Mouse (Mus musculus): ENCODE results near the gene Anxa5. TPM values are rescaled to one million over a fixed set of nuclear protein-coding genes. Genes with fewer than 3 reads are reported as not detected.

Anxa5 gene
- polyA plus RNA-seq (2017; shearing (Covaris generic)): 158 TPM

DNA sequence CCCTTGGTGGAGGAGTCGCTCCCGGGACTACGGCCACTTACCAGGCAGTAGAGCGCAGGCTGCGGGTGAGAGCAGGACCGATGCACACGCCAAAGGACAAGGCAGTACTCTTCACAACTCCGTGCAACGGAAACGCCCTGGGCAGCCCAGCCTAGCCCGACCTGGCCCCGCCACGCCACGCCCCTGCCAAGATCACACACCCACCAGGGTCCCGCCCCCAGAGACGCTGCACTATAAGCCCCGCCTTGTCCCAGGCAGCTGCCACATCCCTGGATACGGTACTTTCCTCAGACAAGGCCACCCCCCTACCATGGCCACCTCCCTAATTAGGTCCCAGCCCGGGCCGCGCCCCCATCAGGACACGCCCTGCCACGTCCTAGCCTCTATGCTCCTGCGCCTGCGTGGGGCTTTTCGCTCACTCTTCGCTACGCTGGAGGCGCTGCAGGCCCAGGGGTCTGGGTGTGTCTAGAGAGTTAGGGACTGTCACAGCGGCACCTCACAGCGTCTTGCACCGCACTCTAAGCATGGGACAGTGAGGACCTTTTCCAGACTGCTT, at the start of gene Anxa5, which contains the start of gene 1810062G17Rik:
TSS of gene Anxa5 (minus strand) at position 363 of the 556 bp plus-strand sequence.
TSS of gene 1810062G17Rik (plus strand) at position 406 of the 556 bp plus-strand sequence.

DNA sequence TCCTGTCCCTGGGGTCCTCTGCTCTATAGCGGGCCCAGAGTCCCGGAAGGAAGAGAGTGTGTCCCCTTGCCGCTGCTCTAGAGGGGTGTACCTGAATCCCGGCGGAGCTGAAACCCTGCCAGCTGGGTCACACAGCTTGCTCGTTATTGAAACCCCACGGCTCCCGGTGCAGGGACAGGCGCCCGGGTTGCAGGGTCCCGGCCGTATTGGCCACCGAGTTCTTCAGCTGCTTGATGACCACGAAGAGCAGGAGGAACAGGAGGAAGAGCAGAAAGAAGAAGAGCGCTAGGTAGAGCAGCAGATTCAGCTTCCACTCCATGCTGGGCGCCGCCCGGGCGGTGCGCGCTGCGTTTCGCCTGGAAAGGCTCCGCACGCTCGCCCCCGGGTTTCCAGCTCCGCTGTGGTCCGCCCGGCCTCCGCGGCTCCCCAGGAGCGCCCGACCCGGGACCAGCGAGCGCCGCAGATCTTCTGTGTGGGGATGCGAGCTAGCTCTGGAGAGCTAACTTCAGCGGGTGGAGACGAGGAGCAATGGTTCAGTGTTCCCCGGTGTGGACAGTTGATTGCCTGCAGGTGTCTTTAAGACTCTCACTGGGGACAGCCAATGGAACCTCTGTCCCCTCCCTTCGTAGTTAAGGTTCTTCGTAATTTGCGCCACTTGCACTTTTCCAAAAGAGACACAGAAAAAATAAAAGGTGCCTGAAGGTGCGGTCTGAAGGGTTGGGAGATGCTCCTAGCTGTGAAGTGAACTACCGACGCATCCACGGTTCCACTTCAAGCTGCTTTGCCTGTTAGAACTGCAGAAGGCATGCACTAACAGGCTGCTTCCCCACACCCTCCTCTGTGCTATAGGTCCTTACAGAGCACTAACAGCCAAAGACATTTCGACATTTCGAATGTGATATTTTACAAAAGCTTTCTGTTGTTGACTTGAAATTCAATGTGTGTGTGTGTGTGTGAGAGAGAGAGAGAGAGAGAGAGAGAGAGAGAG, 45.7 kb upstream of the Anxa5 start, which contains the start of gene Gm11549:
TSS of gene Gm11549 (minus strand) at position 741 of the 988 bp plus-strand sequence.

Other genes with a start within 250 kb of the Anxa5 start
- 0.71 TPM for gene 1810062G17Rik, start within 50 bp of the Anxa5 start, polyA plus RNA-seq (2017; shearing (Covaris generic))
- gene Gm11549, start 45.9 kb upstream of the Anxa5 start, polyA plus RNA-seq (2017; shearing (Covaris generic)): not detected
- 36.6 TPM for gene Exosc9, start 76.7 kb upstream of the Anxa5 start, polyA plus RNA-seq (2017; shearing (Covaris generic))
- gene Ccna2, start 96.3 kb upstream of the Anxa5 start, polyA plus RNA-seq (2017; shearing (Covaris generic)): not detected
- gene Bbs7, start 137.6 kb upstream of the Anxa5 start, polyA plus RNA-seq (2017; shearing (Covaris generic)): 1.5 TPM
- 0.96 TPM for gene Trpc3, start 214.3 kb upstream of the Anxa5 start, polyA plus RNA-seq (2017; shearing (Covaris generic))

Data from effector memory CD4-positive, alpha-beta T cell, adult 7 months (primary cell).